Mouse (Mus musculus): ENCODE data around the gene Opa1. TPM values are rescaled to one million over a fixed set of nuclear protein-coding genes. Genes with fewer than 3 reads are reported as not detected.
A peak's percentile ranks its signal among the peaks of the same experiment; 100 is the strongest.

Gene Opa1
- polyA plus RNA-seq, 1 experiment from 2014 or later: 15.2 TPM

DNA sequence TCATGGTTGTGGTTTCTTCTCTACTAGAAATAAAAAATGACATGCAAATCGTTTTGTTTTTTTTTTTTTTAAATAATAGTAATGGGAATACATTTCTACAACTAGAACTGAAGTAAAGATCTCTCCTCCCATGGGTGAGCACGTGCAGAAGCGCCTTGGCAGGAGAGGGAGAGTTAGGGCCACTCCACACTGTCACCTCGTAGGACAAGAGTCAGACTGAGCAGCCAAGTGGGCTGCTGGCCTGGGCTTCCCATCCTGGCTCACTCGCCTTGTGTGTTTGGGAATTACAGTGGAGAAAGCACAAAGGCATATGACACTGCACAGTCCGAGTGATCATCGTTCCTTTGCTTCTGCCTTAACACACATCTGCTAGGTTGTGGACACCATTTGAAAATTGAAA is 13.0 kb downstream of the Opa1 start:
- H3K4me2 ChIP-seq (ENCODE audit: low read depth, low read length): no peak overlapping the region
- H3K9ac ChIP-seq (replicated peaks): no peak overlapping the region
- no peaks in the 10 kb centered on the region for H3K9me3 ChIP-seq (ENCODE audit: low read length)
- H3K27ac ChIP-seq (ENCODE audit: low read depth): no peak overlapping the region
- TF ChIP-seq CTCF (IDR thresholded peaks at IDR 0.05; ENCODE audit: low read depth): no peak
- no peak for TF ChIP-seq EP300 (IDR thresholded peaks at IDR 0.05; ENCODE audit: low read depth)
- ATAC-seq (no peak), DNase-seq (no peak)
- H3K4me1 ChIP-seq (ENCODE audit: insufficient read depth): no peaks in the 10 kb centered on the region
- 83% methylated on average over 7 of the region's 7 CpGs for WGBS (ENCODE audit: insufficient replicate concordance)
- H3K36me3 ChIP-seq (replicated peaks; ENCODE audit: insufficient read depth, low read length): peaks cover 43% of the 10 kb centered on the region
- no peaks in the 10 kb centered on the region for H3K27me3 ChIP-seq (ENCODE audit: insufficient read depth, low read length)
- H3K4me3 ChIP-seq (ENCODE audit: low read depth, low read length): no peak overlapping the region

DNA sequence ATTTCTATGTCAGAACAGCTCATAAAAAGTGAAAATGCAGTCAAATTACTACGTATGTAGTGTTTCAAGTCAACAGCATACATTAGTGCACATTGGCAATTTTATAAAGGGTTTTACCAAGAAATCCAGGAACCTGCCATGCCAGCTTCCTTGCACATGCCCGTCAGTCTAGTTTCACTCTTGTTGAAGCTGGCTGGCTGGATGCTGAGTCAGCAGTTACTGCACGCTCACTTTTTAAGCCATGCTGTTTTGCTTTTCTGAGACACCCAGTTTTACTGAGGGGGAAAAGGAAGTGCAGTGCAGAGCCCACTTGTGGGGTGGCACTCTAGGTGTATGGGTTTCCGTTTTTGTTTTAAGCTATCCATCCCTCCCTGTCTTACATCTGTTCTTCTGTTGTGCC is 18.0 kb downstream of the Opa1 start:
- Histone ChIP-seq H3K27ac (ENCODE audit: low read depth) (no peak overlapping the region), H3K36me3 (replicated peaks; ENCODE audit: insufficient read depth, low read length) (peaks cover 22% of the 10 kb centered on the region)

DNA sequence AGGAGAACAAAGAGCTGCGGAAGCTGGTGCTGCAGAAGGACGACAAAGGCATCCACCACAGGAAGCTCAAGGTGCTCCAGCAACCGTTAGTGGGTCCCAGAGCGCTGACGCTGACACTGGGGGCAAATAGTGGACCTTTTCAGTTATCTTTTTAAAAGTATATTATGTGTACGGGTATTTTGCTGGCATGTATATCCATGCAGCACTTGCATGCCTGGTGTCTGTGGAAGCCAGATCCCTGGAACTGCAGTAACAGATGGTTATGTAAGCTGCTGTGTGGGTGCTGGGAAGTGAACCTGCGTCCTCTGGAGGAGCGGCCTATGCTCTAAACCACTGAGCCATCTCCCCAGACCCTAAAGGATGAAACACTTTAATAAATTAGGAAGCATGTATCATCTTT is 26.4 kb downstream of the Opa1 start:
- H3K36me3 ChIP-seq (replicated peaks; ENCODE audit: insufficient read depth, low read length): peaks cover 35% of the 10 kb centered on the region
- TF ChIP-seq CTCF (IDR thresholded peaks at IDR 0.05; ENCODE audit: low read depth) (no peak), EP300 (IDR thresholded peaks at IDR 0.05; ENCODE audit: low read depth) (no peak)
- no peak overlapping the region for H3K27ac ChIP-seq (ENCODE audit: low read depth)
- H3K9ac ChIP-seq (replicated peaks): no peak overlapping the region
- no peaks in the 10 kb centered on the region for H3K4me1 ChIP-seq (ENCODE audit: insufficient read depth)
- DNase-seq: no peak
- no peaks in the 10 kb centered on the region for H3K9me3 ChIP-seq (ENCODE audit: low read length)
- no peak overlapping the region for H3K4me2 ChIP-seq (ENCODE audit: low read depth, low read length)
- 90% methylated on average over 8 of the region's 8 CpGs for WGBS (ENCODE audit: insufficient replicate concordance)
- no peaks in the 10 kb centered on the region for H3K27me3 ChIP-seq (ENCODE audit: insufficient read depth, low read length)
- no peak overlapping the region for H3K4me3 ChIP-seq (ENCODE audit: low read depth, low read length)
- no peak for ATAC-seq

More for the DNA sequence above, 18.0 kb downstream of the Opa1 start:
- WGBS (ENCODE audit: insufficient replicate concordance): 83% methylated on average over 4 of the region's 4 CpGs
- ATAC-seq (no peak), DNase-seq (no peak)
- H3K9me3 ChIP-seq (ENCODE audit: low read length): no peaks in the 10 kb centered on the region
- no peak overlapping the region for H3K9ac ChIP-seq (replicated peaks)
- H3K4me3 ChIP-seq (ENCODE audit: low read depth, low read length): no peak overlapping the region
- no peaks in the 10 kb centered on the region for H3K27me3 ChIP-seq (ENCODE audit: insufficient read depth, low read length)
- no peak for TF ChIP-seq EP300 (IDR thresholded peaks at IDR 0.05; ENCODE audit: low read depth)
- no peak for TF ChIP-seq CTCF (IDR thresholded peaks at IDR 0.05; ENCODE audit: low read depth)
- no peak overlapping the region for H3K4me2 ChIP-seq (ENCODE audit: low read depth, low read length)
- no peaks in the 10 kb centered on the region for H3K4me1 ChIP-seq (ENCODE audit: insufficient read depth)

DNA sequence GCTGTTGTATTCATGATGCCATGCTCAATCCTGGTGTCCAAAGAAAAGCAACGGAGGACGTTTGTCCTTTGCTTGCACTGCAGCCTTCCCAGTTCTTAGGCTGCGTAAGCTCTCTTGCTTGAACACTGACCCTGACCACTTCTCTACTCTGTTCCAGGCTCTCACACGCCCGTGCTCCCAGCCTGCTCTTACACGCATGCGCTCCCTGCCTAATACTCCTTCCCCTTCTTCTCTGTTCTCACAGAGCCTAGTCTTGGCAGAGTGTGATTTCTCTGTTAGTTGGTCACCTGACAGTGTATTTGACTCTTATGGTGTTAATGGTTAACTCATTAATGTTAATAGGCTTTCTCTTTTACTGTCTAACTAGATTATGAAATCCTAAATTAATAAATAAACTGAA is 28.0 kb downstream of the Opa1 start:
- Histone ChIP-seq H3K27ac (ENCODE audit: low read depth) (no peak overlapping the region), H3K9me3 (ENCODE audit: low read length) (no peaks in the 10 kb centered on the region), H3K36me3 (replicated peaks; ENCODE audit: insufficient read depth, low read length) (peaks cover 50% of the 10 kb centered on the region), H3K4me3 (ENCODE audit: low read depth, low read length) (no peak overlapping the region), H3K4me2 (ENCODE audit: low read depth, low read length) (no peak overlapping the region), H3K9ac (replicated peaks) (no peak overlapping the region), H3K4me1 (ENCODE audit: insufficient read depth) (no peaks in the 10 kb centered on the region), H3K27me3 (ENCODE audit: insufficient read depth, low read length) (no peaks in the 10 kb centered on the region)
- WGBS (ENCODE audit: insufficient replicate concordance): 83% methylated on average over 7 of the region's 7 CpGs
- DNase-seq (no peak), ATAC-seq (0 out of 2 replicates have a peak, but pooled peaks have one; percentile 19)
- TF ChIP-seq CTCF (IDR thresholded peaks at IDR 0.05; ENCODE audit: low read depth): no peak
- no peak for TF ChIP-seq EP300 (IDR thresholded peaks at IDR 0.05; ENCODE audit: low read depth)

DNA sequence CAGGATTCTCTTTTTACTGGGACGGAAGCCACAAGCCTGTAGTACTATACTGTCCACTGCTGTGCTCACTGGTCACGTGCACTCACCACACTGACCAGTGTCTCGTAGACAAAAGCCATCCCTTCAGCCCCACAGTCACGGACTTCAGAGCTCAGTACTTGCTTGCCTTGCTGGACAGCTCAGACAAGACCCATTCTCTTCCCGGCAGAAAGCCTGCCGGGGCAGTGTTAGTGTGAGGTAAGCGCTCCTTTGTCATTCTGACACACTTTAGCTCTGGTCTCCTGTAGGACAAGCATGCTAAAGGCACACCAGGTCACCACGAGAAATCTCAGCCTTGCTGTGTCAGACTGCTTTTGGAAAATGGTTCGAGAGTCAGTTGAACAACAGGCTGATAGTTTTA is 35.6 kb downstream of the Opa1 start:
- H3K36me3 ChIP-seq (replicated peaks; ENCODE audit: insufficient read depth, low read length): peaks cover 71% of the 10 kb centered on the region
- no peak for DNase-seq
- no peak overlapping the region for H3K4me3 ChIP-seq (ENCODE audit: low read depth, low read length)
- 90% methylated on average over 9 of the region's 9 CpGs for WGBS (ENCODE audit: insufficient replicate concordance)
- no peak overlapping the region for H3K4me2 ChIP-seq (ENCODE audit: low read depth, low read length)
- H3K9me3 ChIP-seq (ENCODE audit: low read length): no peaks in the 10 kb centered on the region
- TF ChIP-seq CTCF (IDR thresholded peaks at IDR 0.05; ENCODE audit: low read depth) (no peak), EP300 (IDR thresholded peaks at IDR 0.05; ENCODE audit: low read depth) (no peak)
- no peaks in the 10 kb centered on the region for H3K4me1 ChIP-seq (ENCODE audit: insufficient read depth)
- H3K9ac ChIP-seq (replicated peaks): no peak overlapping the region
- H3K27me3 ChIP-seq (ENCODE audit: insufficient read depth, low read length): no peaks in the 10 kb centered on the region
- no peak overlapping the region for H3K27ac ChIP-seq (ENCODE audit: low read depth)
- ATAC-seq: no peak

DNA sequence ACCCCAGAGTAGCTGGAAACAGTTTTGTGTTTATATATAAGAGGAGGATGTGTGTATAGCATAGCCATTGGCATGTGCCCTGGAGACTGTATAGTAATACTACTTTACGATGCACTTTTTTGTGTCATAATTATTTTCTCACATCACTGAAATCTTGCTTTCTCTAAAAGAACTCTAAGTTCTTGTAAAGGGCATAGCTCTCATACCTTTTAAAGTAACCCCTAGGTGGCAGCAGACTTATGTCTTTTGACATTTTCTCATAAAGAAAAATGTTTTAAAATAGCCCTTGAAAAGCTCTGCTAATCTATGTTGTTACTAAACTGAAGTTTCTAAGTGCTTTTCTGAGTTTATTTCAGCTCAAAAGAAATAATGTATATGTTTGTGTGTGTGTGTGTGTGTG is 49.9 kb downstream of the Opa1 start:
- Histone ChIP-seq H3K27ac (ENCODE audit: low read depth) (no peak overlapping the region), H3K27me3 (ENCODE audit: insufficient read depth, low read length) (no peaks in the 10 kb centered on the region), H3K36me3 (replicated peaks; ENCODE audit: insufficient read depth, low read length) (peaks cover 52% of the 10 kb centered on the region), H3K9ac (replicated peaks) (no peak overlapping the region), H3K9me3 (ENCODE audit: low read length) (no peaks in the 10 kb centered on the region), H3K4me2 (ENCODE audit: low read depth, low read length) (no peak overlapping the region), H3K4me1 (ENCODE audit: insufficient read depth) (no peaks in the 10 kb centered on the region), H3K4me3 (ENCODE audit: low read depth, low read length) (no peak overlapping the region)
- TF ChIP-seq EP300 (IDR thresholded peaks at IDR 0.05; ENCODE audit: low read depth): no peak
- peak; percentile 35; the same call in 1 of the 2 replicates for TF ChIP-seq CTCF (IDR thresholded peaks at IDR 0.05; ENCODE audit: low read depth)
- no peak for DNase-seq
- ATAC-seq: no peak
- 93% methylated on average over 1 of the region's 1 CpGs for WGBS (ENCODE audit: insufficient replicate concordance)

DNA sequence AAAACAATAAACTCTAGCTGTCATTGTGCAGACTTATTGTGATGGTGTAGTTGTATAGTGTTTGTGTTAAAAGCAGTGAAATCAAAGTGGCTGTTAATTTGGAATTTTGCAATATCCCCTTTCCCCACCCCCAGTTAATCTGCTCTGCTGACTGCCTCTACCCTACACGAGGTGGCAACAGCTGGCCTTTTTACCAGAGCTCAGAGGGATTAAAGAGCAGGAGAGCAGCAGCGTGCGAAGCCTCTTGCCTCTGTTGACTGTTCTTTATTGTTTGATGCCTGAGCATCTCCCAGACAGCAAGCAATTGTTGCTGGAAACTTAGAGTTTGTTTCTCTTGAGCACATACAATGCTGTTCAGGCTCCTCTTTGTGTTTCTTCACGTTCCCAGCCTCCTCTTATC is 56.6 kb downstream of the Opa1 start:
- ATAC-seq (no peak), DNase-seq (no peak)
- Histone ChIP-seq H3K4me2 (ENCODE audit: low read depth, low read length) (no peak overlapping the region), H3K9ac (replicated peaks) (no peak overlapping the region), H3K4me3 (ENCODE audit: low read depth, low read length) (no peak overlapping the region), H3K27me3 (ENCODE audit: insufficient read depth, low read length) (no peaks in the 10 kb centered on the region), H3K4me1 (ENCODE audit: insufficient read depth) (no peaks in the 10 kb centered on the region), H3K27ac (ENCODE audit: low read depth) (no peak overlapping the region), H3K9me3 (ENCODE audit: low read length) (no peaks in the 10 kb centered on the region), H3K36me3 (replicated peaks; ENCODE audit: insufficient read depth, low read length) (peaks cover 26% of the 10 kb centered on the region)
- TF ChIP-seq EP300 (IDR thresholded peaks at IDR 0.05; ENCODE audit: low read depth) (no peak), CTCF (IDR thresholded peaks at IDR 0.05; ENCODE audit: low read depth) (no peak)
- whole genome bisulfite sequencing (ENCODE audit: insufficient replicate concordance): 65% methylated on average over 4 of the region's 4 CpGs
